Mouse (Mus musculus) cerebellum, adult 2 months (tissue): ENCODE measurements around the gene Hsd17b11.
"Not testable (repeated sequence)": the region's sequence is repeated elsewhere in the genome, so short reads cannot be mapped to it uniquely, and the experiment has no call there.

Experiments used
- CTCF ChIP-seq: fragments of 200-500 bp; IDR thresholded peaks from 2 replicates; pipeline ENCODE4 v1.5.1; 2011; ENCODE audit warnings: low read depth, mild to moderate bottlenecking, control low read depth, low read length, moderate library complexity, borderline replicate concordance; ENCODE audit not compliant: insufficient read depth
- POLR2A ChIP-seq: fragments of 200-500 bp; IDR thresholded peaks from 2 replicates; pipeline ENCODE4 v1.6.1; 2011; ENCODE audit warnings: low read length, control low read depth, borderline replicate concordance; ENCODE audit not compliant: insufficient read depth

DNA sequence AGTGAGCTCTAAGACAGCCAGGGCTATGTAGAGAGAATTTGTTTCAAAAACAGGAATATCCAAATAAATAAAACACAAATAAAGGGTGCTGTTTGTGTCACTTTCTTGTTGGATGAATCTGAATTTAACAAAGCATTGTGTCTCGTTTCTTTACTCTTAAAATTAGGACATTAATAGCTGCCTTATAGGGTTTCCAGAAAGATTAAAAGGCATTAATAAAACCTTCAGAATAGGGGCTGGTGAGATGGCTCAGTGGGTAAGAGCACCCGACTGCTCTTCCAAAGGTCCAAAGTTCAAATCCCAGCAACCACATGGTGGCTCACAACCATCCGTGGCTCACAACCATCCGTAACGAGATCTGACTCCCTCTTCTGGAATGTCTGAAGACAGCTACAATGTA is 2.5 kb upstream of the Hsd17b11 start:
- TF ChIP-seq CTCF, POLR2A: not testable (repeated sequence)
